Mouse (Mus musculus) lung, embryonic 16.5 days (tissue): Measurements from ENCODE around the gene Tgif2. TPM values are rescaled to one million over a fixed set of nuclear protein-coding genes. Genes with fewer than 3 reads are reported as not detected.

Source experiments
- polyA plus RNA-seq: library from polyadenylated mRNA; unstranded; fragments of >200 nt; fragmentation: Nextera tagmentation; extraction: Ambion mirVana; gene quantifications from 2 replicates; pipeline ENCODE4 v1.2.1, GENCODE M21; 2015

Gene Tgif2
- polyA plus RNA-seq, 1 experiment from 2014 or later = 47.7 TPM

Other genes with a start within 250 kb of the Tgif2 start
- 59.1 and 66.4 TPM in 2 replicates for gene Dlgap4, start 226.3 kb upstream of the Tgif2 start, polyA plus RNA-seq
- 371 and 400 TPM in 2 replicates for gene Myl9, start 64.6 kb upstream of the Tgif2 start, polyA plus RNA-seq
- gene 4930518I15Rik, start 17.9 kb downstream of the Tgif2 start, polyA plus RNA-seq = 7.6 and 9.2 TPM in 2 replicates
- 164 and 170 TPM in 2 replicates for gene Rab5if, start 23.1 kb downstream of the Tgif2 start, polyA plus RNA-seq
- 0.63 and 2.0 TPM in 2 replicates for gene Sla2, start 47.2 kb downstream of the Tgif2 start, polyA plus RNA-seq
- 44.6 and 53.4 TPM in 2 replicates for gene Ndrg3, start 152.0 kb downstream of the Tgif2 start, polyA plus RNA-seq
- gene Dsn1, start 167.1 kb downstream of the Tgif2 start, polyA plus RNA-seq = 38.8 and 40.0 TPM in 2 replicates
- 4.0 and 4.1 TPM in 2 replicates for gene Soga1, start 239.2 kb downstream of the Tgif2 start, polyA plus RNA-seq
- gene Tldc2, start 247.0 kb downstream of the Tgif2 start, polyA plus RNA-seq = not detected in 2 replicates